ENCODE assay signal across 8 mouse cellular contexts in the genomic region with DNA sequence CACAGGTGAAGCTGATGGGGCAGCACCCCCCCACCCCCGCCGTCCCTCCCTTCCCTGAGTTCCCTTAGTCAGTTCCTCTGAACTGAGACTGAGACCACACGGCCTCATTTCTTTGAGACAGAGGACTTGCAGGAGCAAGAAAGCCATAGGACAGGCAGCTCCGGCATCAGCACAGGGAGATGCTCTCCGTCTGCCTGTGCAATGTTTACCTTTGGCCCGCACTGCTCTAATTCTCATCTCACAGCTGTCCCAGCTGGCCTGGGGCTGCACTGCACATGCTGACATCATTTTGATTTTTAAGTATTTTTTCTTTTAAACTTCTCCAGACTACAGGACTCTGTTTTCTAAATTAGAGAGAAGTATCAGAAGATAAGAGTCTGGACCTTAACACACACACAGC. TPM values are rescaled to one million over a fixed set of nuclear protein-coding genes. Genes with fewer than 3 reads are reported as not detected.
A peak's percentile ranks its signal among the peaks of the same experiment; 100 is the strongest.
DNase-seq lines count a peak whose midpoint lies in the region; ATAC-seq and TF ChIP-seq lines count a peak whose summit lies in the region.
"Had no signal": no experiment of that assay in that cellular context is flagged by ENCODE, and none has a peak within 500 bp of the region (broad histone marks: within the 10 kb centered on the region; RNA-seq: fewer than 3 reads in every experiment).

No protein-coding gene starts in this region.

- no peak for ATAC-seq in forebrain, postnatal 0 days
- no peak for ATAC-seq in liver, embryonic 16.5 days (ENCODE audit: low read depth)

- peaks cover 45% of the 10 kb centered on the region for H3K79me2 ChIP-seq in CH12.LX (replicated peaks; ENCODE audit: control insufficient read depth, extremely low read depth, insufficient read depth, poor library complexity, severe bottlenecking)

- TF ChIP-seq POLR2A in CH12.LX (IDR thresholded peaks at IDR 0.05; ENCODE audit: low read depth, low read length) = no peak

- no peak overlapping the region for H3K27ac ChIP-seq in CH12.LX (ENCODE audit: insufficient read depth, low read depth)
- no peak overlapping the region for H3K27ac ChIP-seq in forebrain, postnatal 0 days (ENCODE audit: low read depth, low read length)
- no peak overlapping the region for H3K27ac ChIP-seq in liver, embryonic 16.5 days (ENCODE audit: low read length)

- H3K4me3 ChIP-seq in CH12.LX (replicated peaks in 1 of 3; ENCODE audit: low read depth in 2 of 3, low read length in 2 of 3, poor library complexity in 1 of 3) = peak overlapping the region; percentile 48 to 76 (median 66)
- H3K4me3 ChIP-seq in forebrain, postnatal 0 days (ENCODE audit: low read depth, low read length) = no peak overlapping the region
- H3K4me3 ChIP-seq in liver, embryonic 16.5 days (ENCODE audit: low read depth, low read length) = peak overlapping the region; percentile 97

- H3K27me3 ChIP-seq in CH12.LX (replicated peaks) = no peaks in the 10 kb centered on the region
- H3K27me3 ChIP-seq in forebrain, postnatal 0 days (ENCODE audit: insufficient read depth, low read length) = no peaks in the 10 kb centered on the region
- no peaks in the 10 kb centered on the region for H3K27me3 ChIP-seq in liver, embryonic 16.5 days (ENCODE audit: control insufficient read depth, insufficient read depth, low read depth, low read length)

- DNase-seq in A20 (ENCODE audit: low read depth, low spot score) = peak; percentile 30
- DNase-seq in CH12.LX (ENCODE audit: extremely low read depth) = peak; percentile 35
- no peak for DNase-seq in forebrain, postnatal 0 days
- no peak for DNase-seq in left cerebral cortex, adult 8-10 months (ENCODE audit: low spot score in 2 of 2)
- DNase-seq in right cerebral cortex, adult 18-20 months = no peak
- no peak for DNase-seq in adrenal gland, adult 18-20 months (ENCODE audit: low spot score in 2 of 2)
- DNase-seq: cerebellum, postnatal 14 days had no signal

- peaks cover 36 to 44% of the 10 kb centered on the region in 2 experiments for H3K36me3 ChIP-seq in CH12.LX (replicated peaks in 1 of 2; ENCODE audit: control insufficient read depth in 1 of 2, insufficient read depth in 1 of 2, low read length in 1 of 2)
- peaks cover 10% of the 10 kb centered on the region; the same call in 1 of the 2 replicates for H3K36me3 ChIP-seq in forebrain, postnatal 0 days (ENCODE audit: insufficient read depth)
- peaks cover 43% of the 10 kb centered on the region for H3K36me3 ChIP-seq in liver, embryonic 16.5 days (ENCODE audit: control insufficient read depth, insufficient read depth)

- 28% methylated on average over 6 of the region's 6 CpGs for WGBS in forebrain, postnatal 0 days
- 21% methylated on average over 6 of the region's 6 CpGs for WGBS in liver, embryonic 16.5 days (ENCODE audit: insufficient replicate concordance)

- no peak for TF ChIP-seq EP300 in CH12.LX (IDR thresholded peaks at IDR 0.05; ENCODE audit: low read length)

- peak overlapping the region; percentile 68; the same call in 1 of the 2 replicates for H3K9ac ChIP-seq in CH12.LX (ENCODE audit: insufficient read depth, low read depth)
- no peak overlapping the region for H3K9ac ChIP-seq in forebrain, postnatal 0 days
- peak overlapping the region; percentile 30 for H3K9ac ChIP-seq in liver, embryonic 16.5 days (ENCODE audit: low read depth, low read length)

- in situ Hi-C loops in CH12.LX (cut with MboI; ENCODE audit: low pct_ligation_motif_present, low pct_unique_long_range_greater_than_20kb, low sequenced_read_pairs) = loop anchor here (25.0 kb wide), 1 partner anchor 1259 kb away; a partner anchor contains a TSS

- dilution Hi-C loops in CH12.LX (cut with MboI; ENCODE audit: extremely low pct_ligation_motif_present, extremely low pct_unique_long_range_greater_than_20kb, low sequenced_read_pairs) = no loop called here

- H3K4me2 ChIP-seq in CH12.LX (ENCODE audit: insufficient read depth, low read depth, poor library complexity, severe bottlenecking) = peak overlapping the region; percentile 56
- peak overlapping the region; percentile 31; the same call in 1 of the 2 replicates for H3K4me2 ChIP-seq in forebrain, postnatal 0 days (ENCODE audit: low read depth)
- peak overlapping the region; percentile 60 for H3K4me2 ChIP-seq in liver, embryonic 16.5 days (ENCODE audit: low read depth, low read length)

- H3K9me3 ChIP-seq in CH12.LX (replicated peaks; ENCODE audit: low read length) = no peaks in the 10 kb centered on the region
- no peaks in the 10 kb centered on the region for H3K9me3 ChIP-seq in forebrain, postnatal 0 days (ENCODE audit: low read length)
- H3K9me3 ChIP-seq in liver, embryonic 16.5 days (replicated peaks; ENCODE audit: control insufficient read depth, low read length) = no peaks in the 10 kb centered on the region

- no peak for TF ChIP-seq RAD21 in CH12.LX (IDR thresholded peaks at IDR 0.05; ENCODE audit: low read depth, low read length)

- H3K4me1 ChIP-seq in CH12.LX (ENCODE audit: control insufficient read depth in 1 of 2, insufficient read depth in 2 of 2) = peaks cover 3 to 36% of the 10 kb centered on the region in 2 experiments
- peaks cover 5% of the 10 kb centered on the region; the same call in 1 of the 2 replicates for H3K4me1 ChIP-seq in forebrain, postnatal 0 days (ENCODE audit: insufficient read depth)
- peaks cover 35% of the 10 kb centered on the region for H3K4me1 ChIP-seq in liver, embryonic 16.5 days (ENCODE audit: control insufficient read depth, low read depth, low read length)

- no peak for TF ChIP-seq CTCF in CH12.LX (conservative IDR thresholded peaks at IDR 0.05 in 1 of 2, IDR thresholded peaks at IDR 0.05 in 1 of 2; ENCODE audit: low read depth in 2 of 2, low read length in 2 of 2)
- no peak for TF ChIP-seq CTCF in forebrain, postnatal 0 days (IDR thresholded peaks at IDR 0.05; ENCODE audit: low read depth)

TF ChIP-seq in CH12.LX, 34 proteins besides CTCF, POLR2A, EP300 and RAD21:
- TF ChIP-seq SIN3A (IDR thresholded peaks at IDR 0.05; ENCODE audit: low read length) (peak; percentile 55; the same call in 1 of the 2 replicates), MXI1 (IDR thresholded peaks at IDR 0.05; ENCODE audit: low read depth, low read length) (peak; percentile 56; the same call in 1 of the 2 replicates), NELFE (IDR thresholded peaks at IDR 0.05; ENCODE audit: low read depth, low read length) (no peak), USF1 (IDR thresholded peaks at IDR 0.05; ENCODE audit: low read depth, low read length) (no peak), HCFC1 (IDR thresholded peaks at IDR 0.05; ENCODE audit: low read depth, low read length) (no peak), NRF1 (IDR thresholded peaks at IDR 0.05; ENCODE audit: low read depth, low read length) (no peak)

RNA-seq across cellular contexts. Expression of a gene that starts 2.5 kb away (rescaled TPM):
- total RNA-seq in CH12.LX (2012; rRNA removed) (34.8 and 45.4 TPM in 2 replicates), CH12.LX (2014; rRNA removed) (66.9 and 68.2 TPM in 2 replicates)
- polyA plus RNA-seq in CH12.LX (2012; ENCODE audit: insufficient read length, low read depth) = 45.5 and 46.4 TPM in 2 replicates
- 3.7 and 7.8 TPM in 2 replicates for total RNA-seq in forebrain, postnatal 0 days (2014; rRNA removed)
- 6.2 and 8.9 TPM in 2 replicates for polyA plus RNA-seq in forebrain, postnatal 0 days (2015; fragmentation: Nextera tagmentation; extraction: Ambion mirVana)
- 78.7 and 92.7 TPM in 2 replicates for polyA plus RNA-seq in liver, embryonic 16.5 days (2015; fragmentation: Nextera tagmentation; extraction: Ambion mirVana)
- total RNA-seq in left cerebral cortex, adult 8-10 months (2022) = 1 to 10 TPM; 1.1 to 2.3 (median 1.4) TPM
- 1 to 10 TPM; 1.8 to 1.9 TPM for total RNA-seq in adrenal gland, adult 18-20 months (2021)

RNA-seq across cellular contexts. Expression of a gene that starts 20.8 kb away (rescaled TPM):
- total RNA-seq in CH12.LX (2012; rRNA removed) (5.6 and 8.4 TPM in 2 replicates), CH12.LX (2014; rRNA removed) (12.4 and 12.9 TPM in 2 replicates)
- 8.8 and 9.5 TPM in 2 replicates for polyA plus RNA-seq in CH12.LX (2012; ENCODE audit: insufficient read length, low read depth)
- total RNA-seq in forebrain, postnatal 0 days (2014; rRNA removed) = 11.5 and 13.4 TPM in 2 replicates
- polyA plus RNA-seq in forebrain, postnatal 0 days (2015; fragmentation: Nextera tagmentation; extraction: Ambion mirVana) = 6.6 TPM in 2 replicates
- polyA plus RNA-seq in liver, embryonic 16.5 days (2015; fragmentation: Nextera tagmentation; extraction: Ambion mirVana) = 4.9 and 6.3 TPM in 2 replicates
- total RNA-seq in left cerebral cortex, adult 8-10 months (2022) = 10 to 100 TPM in 1 of 4 experiments, 1 to 10 TPM in 3; 8.8 to 10.3 (median 9.5) TPM
- total RNA-seq in adrenal gland, adult 18-20 months (2021) = 10 to 100 TPM; 10.8 to 12.3 TPM

Comparison
In these comparisons a context has a peak if more than half of its experiments do, and no peak if none do; other contexts are left out.
1. DNase-seq: peak in A20 (single experiment) and CH12.LX (single experiment); none in forebrain, postnatal 0 days (single experiment), left cerebral cortex, adult 8-10 months (0 of 2), right cerebral cortex, adult 18-20 months (single experiment) and adrenal gland, adult 18-20 months (0 of 2).
2. Peak in every context shown above with its lines, with median percentiles within 50 percentile points of each other: H3K4me2 ChIP-seq.